Mouse (Mus musculus): ENCODE measurements at regions not wholly inside any gene's neighbourhood (a gene's known extent, or its start where the extent isn't known, plus 50 kb on each side); places are given as distances from the start of the nearest gene placed in this dataset.

GRCm38 (mm10) chr6:51002713-51003112 is 348.5 kb upstream of the Npvf start:
- H3K9me3 ChIP-seq (replicated peaks; ENCODE audit: control insufficient read depth, low read length): no peaks in the 10 kb centered on the region
- H3K4me1 ChIP-seq (ENCODE audit: control insufficient read depth, insufficient read depth, low read length): no peaks in the 10 kb centered on the region
- H3K4me2 ChIP-seq (ENCODE audit: low read depth, low read length): no peak overlapping the region
- H3K27ac ChIP-seq (ENCODE audit: low read length): no peak overlapping the region
- no peak overlapping the region for H3K4me3 ChIP-seq (ENCODE audit: low read length)
- no peaks in the 10 kb centered on the region for H3K27me3 ChIP-seq (ENCODE audit: control insufficient read depth, insufficient read depth, low read length)
- H3K36me3 ChIP-seq (ENCODE audit: control insufficient read depth, insufficient read depth): no peaks in the 10 kb centered on the region
- 70% methylated on average over 7 of the region's 7 CpGs for WGBS
- no peak for ATAC-seq (replicated peaks; ENCODE audit: extremely low read depth, insufficient read depth, low FRiP score)
- H3K9ac ChIP-seq (ENCODE audit: low read length): no peak overlapping the region

- ATAC-seq (replicated peaks; ENCODE audit: extremely low read depth, insufficient read depth, low FRiP score): no peak
- 73% methylated on average over 11 of the region's 11 CpGs for WGBS
- Histone ChIP-seq H3K36me3 (ENCODE audit: control insufficient read depth, insufficient read depth) (no peaks in the 10 kb centered on the region), H3K9ac (ENCODE audit: low read length) (no peak overlapping the region), H3K27ac (ENCODE audit: low read length) (no peak overlapping the region), H3K4me2 (ENCODE audit: low read depth, low read length) (no peak overlapping the region), H3K4me3 (ENCODE audit: low read length) (no peak overlapping the region), H3K4me1 (ENCODE audit: control insufficient read depth, insufficient read depth, low read length) (no peaks in the 10 kb centered on the region), H3K27me3 (ENCODE audit: control insufficient read depth, insufficient read depth, low read length) (no peaks in the 10 kb centered on the region), H3K9me3 (replicated peaks; ENCODE audit: control insufficient read depth, low read length) (no peaks in the 10 kb centered on the region)
Measured at GRCm38 (mm10) chr6:51006074-51006591, 351.9 kb upstream of the Npvf start.

- Histone ChIP-seq H3K9ac (ENCODE audit: low read length) (no peak overlapping the region), H3K4me1 (ENCODE audit: control insufficient read depth, insufficient read depth, low read length) (peaks cover 4% of the 10 kb centered on the region), H3K4me3 (ENCODE audit: low read length) (no peak overlapping the region), H3K4me2 (ENCODE audit: low read depth, low read length) (no peak overlapping the region), H3K27ac (ENCODE audit: low read length) (no peak overlapping the region), H3K9me3 (replicated peaks; ENCODE audit: control insufficient read depth, low read length) (no peaks in the 10 kb centered on the region), H3K27me3 (ENCODE audit: control insufficient read depth, insufficient read depth, low read length) (no peaks in the 10 kb centered on the region), H3K36me3 (ENCODE audit: control insufficient read depth, insufficient read depth) (no peaks in the 10 kb centered on the region)
- ATAC-seq (replicated peaks; ENCODE audit: extremely low read depth, insufficient read depth, low FRiP score): no peak
- 65% methylated on average over 14 of the region's 14 CpGs for WGBS
Measured at GRCm38 (mm10) chr6:51009526-51010340, 355.5 kb upstream of the Npvf start.

GRCm38 (mm10) chr6:51010536-51010935 is 356.3 kb upstream of the Npvf start:
- Histone ChIP-seq H3K27ac (ENCODE audit: low read length) (no peak overlapping the region), H3K4me3 (ENCODE audit: low read length) (no peak overlapping the region), H3K9me3 (replicated peaks; ENCODE audit: control insufficient read depth, low read length) (no peaks in the 10 kb centered on the region), H3K4me2 (ENCODE audit: low read depth, low read length) (no peak overlapping the region), H3K36me3 (ENCODE audit: control insufficient read depth, insufficient read depth) (no peaks in the 10 kb centered on the region), H3K4me1 (ENCODE audit: control insufficient read depth, insufficient read depth, low read length) (peaks cover 4% of the 10 kb centered on the region), H3K27me3 (ENCODE audit: control insufficient read depth, insufficient read depth, low read length) (no peaks in the 10 kb centered on the region), H3K9ac (ENCODE audit: low read length) (no peak overlapping the region)
- ATAC-seq (replicated peaks; ENCODE audit: extremely low read depth, insufficient read depth, low FRiP score): no peak
- 87% methylated on average over 1 of the region's 1 CpGs for WGBS

- peak; percentile 28; the same call in 1 of the 2 replicates for ATAC-seq (replicated peaks; ENCODE audit: extremely low read depth, insufficient read depth, low FRiP score)
- Histone ChIP-seq H3K4me2 (ENCODE audit: low read depth, low read length) (no peak overlapping the region), H3K27me3 (ENCODE audit: control insufficient read depth, insufficient read depth, low read length) (no peaks in the 10 kb centered on the region), H3K9ac (ENCODE audit: low read length) (no peak overlapping the region), H3K36me3 (ENCODE audit: control insufficient read depth, insufficient read depth) (no peaks in the 10 kb centered on the region), H3K4me3 (ENCODE audit: low read length) (no peak overlapping the region), H3K9me3 (replicated peaks; ENCODE audit: control insufficient read depth, low read length) (no peaks in the 10 kb centered on the region), H3K27ac (ENCODE audit: low read length) (no peak overlapping the region), H3K4me1 (ENCODE audit: control insufficient read depth, insufficient read depth, low read length) (peaks cover 4% of the 10 kb centered on the region)
- WGBS: 43% methylated on average over 15 of the region's 15 CpGs
Measured at GRCm38 (mm10) chr6:51012086-51012830, 358.0 kb upstream of the Npvf start.

GRCm38 (mm10) chr6:51015735-51016134 is 361.5 kb upstream of the Npvf start:
- H3K9ac ChIP-seq (ENCODE audit: low read length): no peak overlapping the region
- no peak for ATAC-seq (replicated peaks; ENCODE audit: extremely low read depth, insufficient read depth, low FRiP score)
- WGBS: 70% methylated on average over 2 of the region's 2 CpGs

GRCm38 (mm10) chr6:51016441-51017070 is 362.3 kb upstream of the Npvf start:
- H3K27ac ChIP-seq (ENCODE audit: low read length): no peak overlapping the region
- H3K4me3 ChIP-seq (ENCODE audit: low read length): no peak overlapping the region
- ATAC-seq (replicated peaks; ENCODE audit: extremely low read depth, insufficient read depth, low FRiP score): no peak
- no peaks in the 10 kb centered on the region for H3K36me3 ChIP-seq (ENCODE audit: control insufficient read depth, insufficient read depth)
- no peak overlapping the region for H3K9ac ChIP-seq (ENCODE audit: low read length)
- no peaks in the 10 kb centered on the region for H3K9me3 ChIP-seq (replicated peaks; ENCODE audit: control insufficient read depth, low read length)
- peaks cover 4% of the 10 kb centered on the region for H3K4me1 ChIP-seq (ENCODE audit: control insufficient read depth, insufficient read depth, low read length)
- 72% methylated on average over 5 of the region's 5 CpGs for WGBS
- no peak overlapping the region for H3K4me2 ChIP-seq (ENCODE audit: low read depth, low read length)
- no peaks in the 10 kb centered on the region for H3K27me3 ChIP-seq (ENCODE audit: control insufficient read depth, insufficient read depth, low read length)

More at GRCm38 (mm10) chr6:51015735-51016134, 361.5 kb upstream of the Npvf start:
- Histone ChIP-seq H3K9me3 (replicated peaks; ENCODE audit: control insufficient read depth, low read length) (no peaks in the 10 kb centered on the region), H3K4me3 (ENCODE audit: low read length) (no peak overlapping the region), H3K27me3 (ENCODE audit: control insufficient read depth, insufficient read depth, low read length) (no peaks in the 10 kb centered on the region), H3K36me3 (ENCODE audit: control insufficient read depth, insufficient read depth) (no peaks in the 10 kb centered on the region), H3K4me2 (ENCODE audit: low read depth, low read length) (no peak overlapping the region), H3K27ac (ENCODE audit: low read length) (no peak overlapping the region), H3K4me1 (ENCODE audit: control insufficient read depth, insufficient read depth, low read length) (peaks cover 4% of the 10 kb centered on the region)

GRCm38 (mm10) chr6:51017260-51017999 is 363.2 kb upstream of the Npvf start:
- Histone ChIP-seq H3K4me1 (ENCODE audit: control insufficient read depth, insufficient read depth, low read length) (no peaks in the 10 kb centered on the region), H3K27ac (ENCODE audit: low read length) (no peak overlapping the region), H3K36me3 (ENCODE audit: control insufficient read depth, insufficient read depth) (no peaks in the 10 kb centered on the region), H3K9ac (ENCODE audit: low read length) (no peak overlapping the region), H3K27me3 (ENCODE audit: control insufficient read depth, insufficient read depth, low read length) (no peaks in the 10 kb centered on the region), H3K9me3 (replicated peaks; ENCODE audit: control insufficient read depth, low read length) (no peaks in the 10 kb centered on the region), H3K4me3 (ENCODE audit: low read length) (no peak overlapping the region), H3K4me2 (ENCODE audit: low read depth, low read length) (no peak overlapping the region)
- 62% methylated on average over 9 of the region's 9 CpGs for WGBS
- no peak for ATAC-seq (replicated peaks; ENCODE audit: extremely low read depth, insufficient read depth, low FRiP score)

Data from heart, embryonic 16.5 days (tissue).